Mouse (Mus musculus): ENCODE measurements at regions not wholly inside any gene's neighbourhood (a gene's known extent, or its start where the extent isn't known, plus 50 kb on each side); places are given as distances from the start of the nearest gene placed in this dataset.

DNA sequence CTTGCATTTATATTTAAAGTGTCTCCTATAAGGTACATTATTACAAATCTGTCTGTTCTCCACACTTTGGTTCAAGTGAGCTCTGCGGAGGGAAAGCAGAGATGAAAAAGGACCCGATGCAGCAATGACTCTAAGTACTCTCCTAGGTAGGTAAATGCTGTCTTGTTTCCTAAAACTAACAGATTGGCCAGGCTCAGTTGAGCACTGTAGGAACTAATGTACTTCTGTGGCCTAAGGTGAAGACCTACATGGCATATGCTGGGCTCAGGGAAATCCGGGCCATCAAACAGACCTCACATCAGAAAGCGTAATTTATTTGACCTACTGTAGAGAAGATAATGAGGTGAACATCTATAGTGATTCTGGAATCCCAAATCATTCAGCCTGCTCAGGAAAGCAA is 205.2 kb downstream of the S1pr1 start:
- POLR2A ChIA-PET: no interaction called here
- CTCF ChIA-PET: no interaction called here

DNA sequence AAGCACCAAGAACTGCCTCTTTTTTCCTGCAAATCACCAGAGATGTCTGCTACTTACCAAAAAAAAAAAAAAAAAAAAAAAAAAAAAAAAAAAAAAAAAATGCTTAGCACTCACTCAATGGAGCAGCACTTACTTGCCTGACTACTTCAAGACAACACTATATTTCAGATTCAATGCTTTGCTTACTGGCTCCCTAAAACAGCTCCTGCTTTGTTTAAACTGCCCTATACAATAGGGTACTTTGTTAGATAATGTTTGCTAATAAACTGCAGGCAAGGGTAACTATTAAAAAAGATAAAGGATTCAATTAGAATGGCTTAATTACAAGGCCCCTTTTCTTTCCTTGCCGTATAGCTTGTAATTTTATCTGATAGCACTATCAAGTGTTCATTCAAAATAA is 217.5 kb downstream of the S1pr1 start:
- CTCF ChIA-PET: no interaction called here

DNA sequence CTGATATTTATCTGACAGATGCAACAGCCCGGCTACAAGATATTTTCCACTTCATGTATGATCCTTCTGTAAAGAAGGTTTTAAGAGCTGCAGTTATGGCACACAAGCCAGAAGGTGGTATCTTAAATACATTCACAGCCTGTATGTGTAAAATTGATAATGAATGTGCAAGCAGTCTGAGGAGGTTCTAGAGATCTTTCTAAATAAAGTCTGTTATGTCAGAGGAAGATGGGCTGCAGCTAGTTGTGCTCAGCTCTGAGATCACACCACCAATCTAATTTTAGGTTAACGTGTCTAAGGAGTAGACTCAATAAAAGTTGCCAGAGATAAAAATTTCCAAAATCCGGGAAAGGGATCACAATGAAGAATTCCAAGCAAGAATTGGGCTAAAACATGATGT is 218.8 kb downstream of the S1pr1 start:
- CTCF ChIA-PET: no interaction called here
- POLR2A ChIA-PET: no interaction called here

More for the DNA sequence above, 217.5 kb downstream of the S1pr1 start:
- POLR2A ChIA-PET: no interaction called here

DNA sequence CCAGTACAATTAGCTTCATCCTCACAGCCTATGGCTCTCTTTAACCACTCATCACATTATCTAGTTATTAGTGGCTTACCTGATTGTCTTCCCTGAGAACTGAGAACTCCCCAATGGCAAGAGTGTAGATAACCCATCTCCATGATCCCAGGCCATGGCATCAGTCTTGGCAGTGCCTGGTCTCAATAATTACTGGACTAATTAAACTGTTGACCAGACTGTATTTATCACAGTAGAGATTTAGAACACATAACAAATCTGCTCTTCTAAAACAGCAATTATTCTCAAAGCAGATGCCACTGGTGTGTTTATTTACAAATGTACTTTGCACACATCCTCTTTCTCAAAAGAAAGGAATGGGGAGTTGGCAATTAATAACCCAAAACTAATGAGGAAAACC is 219.2 kb downstream of the S1pr1 start:
- ChIA-PET CTCF (no interaction called here), POLR2A (no interaction called here)

DNA sequence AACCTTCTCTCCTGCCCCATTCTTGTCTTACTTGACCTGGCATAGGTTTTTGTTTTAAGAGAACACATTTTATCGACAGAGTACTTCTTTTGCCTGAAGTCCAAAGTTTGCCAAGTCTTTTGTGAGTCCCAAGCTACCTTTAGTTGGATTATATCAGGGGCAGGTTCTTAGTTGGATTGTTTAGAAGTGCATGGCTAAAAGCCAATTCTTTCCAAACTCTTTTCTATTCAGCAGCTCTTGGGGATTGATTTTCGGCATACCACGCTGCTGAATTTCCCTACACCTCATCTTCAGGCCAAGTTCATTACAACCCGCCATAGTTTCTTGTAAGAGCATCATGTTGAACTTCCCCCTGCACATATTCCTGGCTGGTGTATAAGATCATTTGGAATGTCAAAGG is 245.9 kb downstream of the S1pr1 start:
- CTCF ChIA-PET: no interaction called here
- POLR2A ChIA-PET: no interaction called here

DNA sequence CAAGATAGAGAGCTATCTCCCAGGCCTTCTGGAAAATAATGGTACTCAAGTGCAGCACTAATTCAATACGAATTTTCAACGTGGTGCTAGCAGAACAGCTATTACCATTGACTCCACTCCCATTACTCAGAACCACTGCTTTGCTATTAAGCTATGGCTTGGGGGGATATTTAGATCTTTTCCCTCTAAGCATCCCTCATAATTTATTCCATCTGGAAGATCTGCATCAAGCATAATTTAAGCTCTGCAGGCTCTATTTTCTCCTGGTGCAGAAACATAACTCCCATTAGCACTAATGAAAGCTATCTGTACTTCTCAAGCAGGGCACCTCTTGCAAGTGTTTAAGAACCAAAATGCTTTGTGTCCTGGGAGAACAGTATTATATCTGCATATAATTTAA is 247.0 kb downstream of the S1pr1 start:
- POLR2A ChIA-PET: no interaction called here
- CTCF ChIA-PET: no interaction called here

DNA sequence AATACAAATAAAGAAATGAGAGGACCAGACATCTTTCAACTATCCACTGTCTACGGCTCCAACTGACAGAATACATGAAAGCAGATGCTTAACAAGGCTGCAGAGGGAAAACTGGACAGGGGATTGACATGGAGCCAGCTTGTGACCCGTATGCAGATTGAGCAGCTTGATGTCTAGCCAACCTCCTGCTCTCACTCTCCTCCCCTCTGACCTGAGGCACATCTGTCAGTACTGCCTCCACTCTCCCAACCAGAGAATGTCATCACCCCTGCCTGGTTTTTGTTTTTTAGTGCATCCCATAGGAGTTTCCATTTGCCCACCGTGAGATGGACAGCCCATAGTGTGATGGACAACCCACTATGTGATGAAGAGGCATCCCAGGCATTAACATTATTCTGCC is 252.2 kb downstream of the S1pr1 start:
- CTCF ChIA-PET: no interaction called here
- POLR2A ChIA-PET: no interaction called here
